Mouse (Mus musculus): ENCODE data around the gene Ubtfl1.
"Not testable (repeated sequence)": the region's sequence is repeated elsewhere in the genome, so short reads cannot be mapped to it uniquely, and the experiment has no call there.

DNA sequence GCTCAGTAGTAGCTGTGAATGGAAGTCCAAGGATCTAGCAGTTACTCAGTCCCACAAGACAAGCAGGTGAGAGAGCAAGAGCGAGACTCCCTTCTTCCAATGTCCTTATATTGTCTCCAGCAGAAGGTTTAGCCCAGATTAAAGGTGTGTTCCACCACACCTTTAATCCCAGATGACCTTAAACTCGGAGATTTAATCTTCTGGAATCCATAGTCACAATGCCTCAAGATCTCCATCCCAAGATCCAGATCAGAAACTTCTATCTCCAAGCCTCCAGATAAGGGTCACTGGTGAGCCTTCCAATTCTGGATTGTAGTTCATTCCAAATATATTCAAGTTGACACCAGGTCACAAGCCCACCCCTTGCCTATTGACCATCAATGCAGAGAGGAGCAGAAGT is 1.3 kb upstream of the Ubtfl1 start, which contains the start of gene Naalad2:
- TF ChIP-seq CTCF (IDR thresholded peaks at IDR 0.05; ENCODE audit: borderline replicate concordance, insufficient read depth, low read length); POLR2A (IDR thresholded peaks at IDR 0.05; ENCODE audit: low read depth, low read length): not testable (repeated sequence)
